Mouse (Mus musculus): ENCODE data around the gene Ltbr. TPM values are rescaled to one million over a fixed set of nuclear protein-coding genes. Genes with fewer than 3 reads are reported as not detected.

The Ltbr gene
- total and polyA plus RNA-seq, 3 experiments = 47.6 to 64.2 TPM; not detected in 1

- no peak overlapping the region for H3K9ac ChIP-seq (ENCODE audit: control insufficient read depth, low read depth, low read length, poor library complexity, severe bottlenecking)
- H3K27ac ChIP-seq (ENCODE audit: control insufficient read depth, low read depth, low read length) = no peak overlapping the region
- no peaks in the 10 kb centered on the region for H3K79me2 ChIP-seq (ENCODE audit: control insufficient read depth, insufficient read depth, low read length, poor library complexity)
- no peak overlapping the region for H3K4me3 ChIP-seq (ENCODE audit: control insufficient read depth in 1 of 2, insufficient read depth in 1 of 2, low read depth in 2 of 2, low read length in 2 of 2)
- no peaks in the 10 kb centered on the region for H3K9me3 ChIP-seq (replicated peaks; ENCODE audit: insufficient read depth, low read length)
- H3K4me1 ChIP-seq (ENCODE audit: control insufficient read depth in 1 of 2, insufficient read depth in 2 of 2, low read length in 2 of 2) = no peaks in the 10 kb centered on the region
- TF ChIP-seq MAZ (IDR thresholded peaks at IDR 0.05; ENCODE audit: low read depth, low read length) = no peak
- TF ChIP-seq CTCF (IDR thresholded peaks at IDR 0.05 in 2 of 3, conservative IDR thresholded peaks at IDR 0.05 in 1 of 3; ENCODE audit: control insufficient read depth in 1 of 3, insufficient read depth in 1 of 3, low read depth in 2 of 3, low read length in 3 of 3, poor library complexity in 1 of 3, severe bottlenecking in 1 of 3) = peak; percentile 60 to 71 (median 63)
- TF ChIP-seq POLR2A (IDR thresholded peaks at IDR 0.05; ENCODE audit: control insufficient read depth in 1 of 2, insufficient read depth in 1 of 2, low read depth in 1 of 2, low read length in 2 of 2, poor library complexity in 1 of 2) = no peak
- TF ChIP-seq MAFK (IDR thresholded peaks at IDR 0.05; ENCODE audit: borderline replicate concordance, low read depth, low read length) = no peak
- peak; percentile 51 for TF ChIP-seq SMC3 (IDR thresholded peaks at IDR 0.05; ENCODE audit: low read depth, low read length)
- TF ChIP-seq RAD21 (IDR thresholded peaks at IDR 0.05; ENCODE audit: low read depth, low read length) = peak; percentile 2
- TF ChIP-seq EP300 (IDR thresholded peaks at IDR 0.05; ENCODE audit: low read depth in 1 of 2, low read length in 2 of 2) = no peak
- TF ChIP-seq ZNF384 (IDR thresholded peaks at IDR 0.05; ENCODE audit: low read depth, low read length) = no peak
- TF ChIP-seq ZKSCAN1 (IDR thresholded peaks at IDR 0.05; ENCODE audit: low read depth, low read length) = no peak
- TF ChIP-seq NRF1 (IDR thresholded peaks at IDR 0.05; ENCODE audit: insufficient read depth, low read depth, low read length, poor library complexity, severe bottlenecking) = no peak
- DNase-seq (ENCODE audit: low read depth, low spot score) = peak; percentile 40
- H3K27me3 ChIP-seq (ENCODE audit: control insufficient read depth in 1 of 2, insufficient read depth in 2 of 2, low read length in 2 of 2) = peaks cover 5 to 14% of the 10 kb centered on the region in 2 experiments
- no peaks in the 10 kb centered on the region; a peak in 1 of 4 replicates for H3K36me3 ChIP-seq (ENCODE audit: control insufficient read depth in 1 of 2, insufficient read depth in 2 of 2, low read length in 2 of 2)
These were observed 14.6 kb upstream of the Ltbr start for GRCm38 (mm10) chr6:125328243-125328642.

DNA sequence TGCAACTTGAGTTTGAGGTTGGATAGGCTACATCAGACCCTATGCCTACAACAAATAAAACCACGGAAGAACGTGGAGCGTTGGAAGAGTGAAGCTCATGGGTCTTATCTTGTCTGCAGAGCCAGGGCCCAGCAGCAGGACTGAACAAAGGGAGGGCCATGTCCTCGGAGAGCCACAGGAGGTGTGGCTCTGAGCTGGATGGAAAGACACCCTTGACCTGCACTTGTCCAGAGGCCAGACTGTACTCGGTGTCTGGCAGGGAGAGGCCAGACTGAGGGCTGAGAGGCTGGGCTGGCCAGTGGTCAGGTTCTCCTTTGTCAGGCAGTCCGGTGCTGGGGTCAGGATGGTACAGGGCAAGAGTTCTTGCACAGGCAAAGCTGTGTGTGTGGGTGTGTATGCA, 11.7 kb upstream of the Ltbr start:
- peaks cover 3 to 11% of the 10 kb centered on the region in 2 experiments for H3K27me3 ChIP-seq (ENCODE audit: control insufficient read depth in 1 of 2, insufficient read depth in 2 of 2, low read length in 2 of 2)
- TF ChIP-seq JUND (IDR thresholded peaks at IDR 0.05; ENCODE audit: low read depth, low read length) (no peak), POLR2AphosphoS2 (IDR thresholded peaks at IDR 0.05; ENCODE audit: low read length) (no peak), MEF2A (IDR thresholded peaks at IDR 0.05; ENCODE audit: extremely low read depth, insufficient replicate concordance, low read depth, low read length, poor library complexity, severe bottlenecking) (no peak), E2F4 (IDR thresholded peaks at IDR 0.05; ENCODE audit: borderline replicate concordance, low read depth, low read length) (no peak), GABPA (IDR thresholded peaks at IDR 0.05; ENCODE audit: low read depth, low read length) (no peak), TCF12 (IDR thresholded peaks at IDR 0.05; ENCODE audit: low read depth, low read length) (no peak), USF2 (IDR thresholded peaks at IDR 0.05; ENCODE audit: borderline replicate concordance in 1 of 2, insufficient read depth in 1 of 2, low read depth in 1 of 2, low read length in 2 of 2) (no peak)
- H3K4me1 ChIP-seq (ENCODE audit: control insufficient read depth in 1 of 2, insufficient read depth in 2 of 2, low read length in 2 of 2) = no peaks in the 10 kb centered on the region

More for the DNA sequence above, 11.7 kb upstream of the Ltbr start:
- Histone ChIP-seq H3K36me3 (ENCODE audit: control insufficient read depth in 1 of 2, insufficient read depth in 2 of 2, low read length in 2 of 2) (no peaks in the 10 kb centered on the region), H3K9me3 (replicated peaks; ENCODE audit: insufficient read depth, low read length) (no peaks in the 10 kb centered on the region), H3K4me3 (ENCODE audit: control insufficient read depth in 1 of 2, insufficient read depth in 1 of 2, low read depth in 2 of 2, low read length in 2 of 2) (no peak overlapping the region), H3K79me2 (ENCODE audit: control insufficient read depth, insufficient read depth, low read length, poor library complexity) (no peaks in the 10 kb centered on the region), H3K9ac (ENCODE audit: control insufficient read depth, low read depth, low read length, poor library complexity, severe bottlenecking) (no peak overlapping the region), H3K27ac (ENCODE audit: control insufficient read depth, low read depth, low read length) (no peak overlapping the region)
- no peak for DNase-seq (ENCODE audit: low read depth, low spot score)
